Mouse (Mus musculus) hindlimb bud, embryonic 11.5 days (tissue): ENCODE measurements around the gene Rpl14.

Experiments
- DNase-seq: peaks from one replicate; pipeline ENCODE4 v3.0.0-alpha.2; 2012; ENCODE audit warnings: low read depth, low spot score; ENCODE audit errors: extremely low spot score

The Rpl14 gene

DNA sequence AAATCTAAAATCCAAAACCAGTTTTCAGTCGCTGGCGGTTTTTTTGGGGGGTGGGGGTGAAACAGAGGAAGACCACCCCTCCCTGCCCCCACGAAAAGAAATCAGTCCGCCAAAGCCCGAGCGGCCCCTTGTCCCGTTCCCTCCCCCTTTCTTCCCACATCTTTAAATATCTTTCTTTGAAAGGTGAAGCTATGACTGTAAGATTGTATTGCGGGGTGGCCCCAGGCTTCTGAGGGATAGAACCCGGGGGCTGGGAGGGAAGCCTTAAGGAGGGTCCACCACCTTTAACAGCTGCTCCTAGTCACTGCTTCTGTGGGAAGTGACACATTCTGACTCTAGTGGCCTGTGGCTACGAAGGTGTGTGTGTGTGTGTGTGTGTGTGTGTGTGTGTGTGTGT, 32.3 kb downstream of the Rpl14 start:
- DNase-seq: no peak

DNA sequence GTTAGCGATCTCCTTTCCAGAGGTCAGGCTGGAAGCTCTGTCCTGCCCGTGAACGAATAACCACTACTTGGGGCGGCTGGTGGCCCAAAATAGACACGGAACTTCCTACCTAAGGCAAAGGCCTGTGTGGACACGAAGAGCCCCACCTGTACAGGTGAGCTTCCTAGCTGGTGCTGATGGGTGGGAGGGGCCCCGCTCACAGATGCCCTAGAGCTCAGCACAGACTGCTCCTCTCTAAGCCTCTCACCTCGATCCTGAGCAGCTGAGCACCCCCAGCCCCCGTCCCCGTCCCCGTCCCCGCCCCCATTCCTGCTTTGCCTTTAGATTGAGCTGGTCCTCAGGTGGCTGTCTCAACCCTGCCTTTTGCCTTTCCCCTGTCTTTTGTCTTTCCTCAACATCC, 32.7 kb downstream of the Rpl14 start:
- DNase-seq: no peak

DNA sequence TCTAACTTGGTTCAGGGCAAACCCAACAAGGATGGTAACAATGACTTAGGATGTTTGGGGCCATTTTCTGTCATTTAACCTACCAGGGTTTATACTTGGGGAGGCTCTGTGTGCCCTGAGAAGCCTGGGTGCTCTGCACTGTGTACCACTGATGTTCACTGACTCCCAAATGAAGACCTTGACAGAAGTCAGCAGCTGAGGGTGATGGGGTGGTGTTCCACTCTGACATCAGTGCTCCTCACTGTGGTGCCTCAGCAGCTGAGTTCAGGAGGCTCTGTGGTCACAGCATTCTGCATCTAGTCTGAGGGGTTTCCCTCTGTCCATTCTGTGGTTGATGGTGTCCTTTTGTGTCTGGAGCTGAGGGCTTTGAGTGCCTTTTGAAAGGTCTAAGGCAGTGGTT, 39.8 kb downstream of the Rpl14 start:
- no peak for DNase-seq

DNA sequence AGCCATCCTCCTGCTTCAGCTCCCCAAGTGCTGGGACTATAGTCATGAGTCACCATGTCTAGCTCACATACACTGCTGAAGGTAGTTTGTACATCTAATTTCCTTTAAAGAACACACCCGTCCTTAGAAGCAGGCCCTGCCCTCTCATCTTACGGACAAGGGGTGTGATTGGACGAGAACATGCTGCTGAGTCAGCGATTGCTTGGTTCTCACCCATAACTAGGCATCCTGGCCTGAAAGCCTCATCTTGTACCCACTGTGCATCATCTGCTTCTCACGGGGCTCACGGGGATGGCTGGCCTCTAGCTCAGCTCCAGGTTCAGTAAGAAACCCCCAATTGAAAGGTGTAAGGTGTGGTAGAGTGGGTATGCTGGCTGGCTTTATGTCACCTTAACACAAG, 42.8 kb downstream of the Rpl14 start:
- DNase-seq: no peak

DNA sequence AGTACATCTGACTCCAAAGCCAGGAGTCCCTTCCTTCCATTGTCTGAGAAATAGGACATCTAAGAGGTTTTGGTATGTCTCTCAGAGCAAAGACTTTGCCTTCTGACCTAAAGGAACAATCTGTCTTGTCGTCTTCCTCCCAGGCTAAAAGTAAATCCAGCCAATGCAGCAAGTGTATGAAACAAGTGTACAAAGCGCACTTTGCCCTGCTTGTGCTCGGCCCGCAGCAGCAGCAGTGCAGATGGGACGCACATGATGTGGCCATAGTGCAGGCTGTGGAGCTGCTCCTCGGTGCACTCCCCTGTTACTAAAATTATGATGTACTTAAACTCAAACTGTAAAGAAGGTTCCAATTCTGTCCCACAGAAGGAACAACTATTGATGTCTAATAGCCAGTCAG, 46.9 kb downstream of the Rpl14 start:
- no peak for DNase-seq

DNA sequence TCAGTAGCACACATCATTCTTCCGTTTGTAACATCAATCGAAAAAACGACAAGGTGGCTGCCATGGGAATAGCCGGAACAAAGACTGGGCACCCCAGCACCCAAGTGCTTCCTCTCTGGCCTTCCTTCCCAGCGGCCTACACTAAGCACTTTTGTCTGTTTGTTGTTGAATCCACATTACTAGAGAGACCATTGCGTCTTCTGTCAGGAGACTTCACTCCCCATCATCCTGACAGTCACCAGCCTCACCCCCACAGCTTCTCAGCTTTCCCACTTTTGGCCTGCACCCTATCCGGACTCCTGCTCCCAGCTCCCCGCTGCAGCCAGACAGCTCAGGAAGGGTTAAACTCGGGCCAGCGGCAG, 48.1 kb downstream of the Rpl14 start:
- no peak for DNase-seq

DNA sequence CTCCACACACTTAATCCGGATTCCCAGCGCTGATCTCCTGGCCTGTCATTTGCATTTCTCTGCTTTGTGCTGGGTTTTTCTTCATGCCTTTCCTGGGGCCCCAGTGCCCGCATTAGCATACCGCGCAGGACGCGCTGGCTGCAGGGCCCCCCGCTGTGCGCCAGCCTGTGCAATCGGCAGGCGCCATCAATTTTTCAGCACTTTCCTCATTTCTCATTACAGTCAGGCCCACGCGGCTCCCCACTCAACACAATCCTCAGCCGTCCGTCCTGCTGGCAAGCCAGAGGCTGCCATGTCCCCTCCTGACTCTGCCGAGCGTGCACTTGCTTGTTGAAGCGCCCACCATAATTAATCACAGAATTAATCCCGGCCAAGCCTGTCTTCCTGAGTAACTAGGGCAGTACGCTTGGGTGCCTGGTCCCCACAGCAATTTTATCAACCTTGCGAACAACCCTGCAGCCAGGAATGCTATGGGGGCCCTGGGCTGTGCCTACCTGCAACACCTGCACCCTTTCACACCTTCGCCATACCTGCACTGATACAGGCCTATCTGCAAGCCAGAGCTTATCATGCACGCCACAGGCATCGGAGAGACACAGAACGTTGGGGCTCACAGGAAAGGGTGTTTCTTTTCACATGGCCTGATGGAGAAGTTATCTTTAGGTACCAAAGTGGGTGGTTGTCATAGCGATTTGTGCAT, 48.6 kb downstream of the Rpl14 start:
- no peak for DNase-seq

DNA sequence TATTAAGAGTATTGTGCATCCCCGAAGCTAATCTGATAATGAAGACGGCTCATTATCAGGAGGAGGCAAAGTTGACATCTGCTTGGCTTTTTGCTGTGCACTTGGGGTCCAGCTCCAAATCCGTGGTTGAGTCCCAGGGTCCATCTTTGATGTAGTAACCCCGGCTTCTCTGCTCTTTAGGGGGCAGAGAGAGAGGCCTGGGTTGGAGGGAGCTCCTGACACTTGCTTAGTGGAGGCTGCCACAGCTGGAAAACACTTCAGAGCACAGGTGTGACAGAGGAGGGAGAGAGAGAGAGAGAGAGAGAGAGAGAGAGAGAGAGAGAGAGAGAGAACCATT, 49.1 kb downstream of the Rpl14 start:
- no peak for DNase-seq
